Mouse (Mus musculus): ENCODE results near the gene Gm20518. TPM values are rescaled to one million over a fixed set of nuclear protein-coding genes. Genes with fewer than 3 reads are reported as not detected.

Gm20518 gene
- total and polyA plus RNA-seq, 2 experiments: 0.09 to 0.34 TPM

- DNase-seq (ENCODE audit: extremely low read depth, low read depth, low spot score): no peak
- H3K27me3 ChIP-seq (ENCODE audit: control insufficient read depth, insufficient read depth, low read length): peaks cover 14% of the 10 kb centered on the region
Measured at GRCm38 (mm10) chr16:17838051-17838450, 53.4 kb downstream of the Gm20518 start, which contains the start of gene Car15. TSS of gene Car15 (minus strand) at chr16:17838364.

DNA sequence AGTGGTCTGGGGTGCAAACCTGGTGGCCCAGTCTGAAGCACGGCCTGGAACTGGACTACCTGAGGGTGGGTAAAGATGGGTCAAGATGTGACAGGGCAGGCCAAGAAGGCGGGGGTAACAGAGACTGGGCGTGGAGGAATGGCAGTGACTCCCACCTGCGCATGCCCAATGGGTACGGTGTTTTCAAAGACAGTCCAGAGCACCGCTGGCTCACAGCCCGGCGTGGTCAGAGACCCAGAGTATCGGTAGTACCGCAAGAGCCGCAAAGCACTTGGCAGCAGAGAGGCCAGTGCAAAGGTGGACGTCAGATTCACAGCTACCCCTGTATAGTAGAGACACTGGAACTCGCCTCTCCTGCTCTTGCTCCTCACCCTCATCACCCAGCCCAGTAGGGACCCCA, 56.0 kb downstream of the Gm20518 start:
- H3K4me1 ChIP-seq (ENCODE audit: control insufficient read depth, insufficient read depth, low read length): no peaks in the 10 kb centered on the region
- no peak overlapping the region for H3K4me3 ChIP-seq (ENCODE audit: insufficient read depth, low read depth, low read length)
- H3K79me2 ChIP-seq (ENCODE audit: control insufficient read depth, insufficient read depth, low read length): no peaks in the 10 kb centered on the region
- H3K27ac ChIP-seq (replicated peaks; ENCODE audit: insufficient read depth, low read depth, low read length): no peak overlapping the region
- TF ChIP-seq CTCF (IDR thresholded peaks at IDR 0.05; ENCODE audit: low read depth, low read length) (no peak), POLR2A (IDR thresholded peaks at IDR 0.05; ENCODE audit: extremely low read depth, insufficient read depth, low read length) (no peak)
- 41% methylated on average over 13 of the region's 13 CpGs for WGBS
- H3K9ac ChIP-seq (ENCODE audit: low read depth, low read length): no peak overlapping the region
- H3K36me3 ChIP-seq (ENCODE audit: control insufficient read depth, insufficient read depth, low read length): no peaks in the 10 kb centered on the region
- no peak for DNase-seq (ENCODE audit: extremely low read depth, low read depth, low spot score)
- H3K27me3 ChIP-seq (ENCODE audit: control insufficient read depth, insufficient read depth, low read length): peaks cover 18% of the 10 kb centered on the region

More at GRCm38 (mm10) chr16:17838051-17838450, 53.4 kb downstream of the Gm20518 start, which contains the start of gene Car15:
- Histone ChIP-seq H3K4me1 (ENCODE audit: control insufficient read depth, insufficient read depth, low read length) (no peaks in the 10 kb centered on the region), H3K36me3 (ENCODE audit: control insufficient read depth, insufficient read depth, low read length) (peaks cover 13% of the 10 kb centered on the region), H3K4me3 (ENCODE audit: insufficient read depth, low read depth, low read length) (no peak within 1 kb of the TSS), H3K27ac (replicated peaks; ENCODE audit: insufficient read depth, low read depth, low read length) (no peak within 1 kb of the TSS), H3K79me2 (ENCODE audit: control insufficient read depth, insufficient read depth, low read length) (no peaks in the 10 kb centered on the region), H3K9ac (ENCODE audit: low read depth, low read length) (no peak within 1 kb of the TSS)
- 68% methylated on average over 6 of the region's 6 CpGs for WGBS
- no peak for TF ChIP-seq POLR2A (IDR thresholded peaks at IDR 0.05; ENCODE audit: extremely low read depth, insufficient read depth, low read length)
- TF ChIP-seq CTCF (IDR thresholded peaks at IDR 0.05; ENCODE audit: low read depth, low read length): no peak

- Histone ChIP-seq H3K4me1 (ENCODE audit: control insufficient read depth, insufficient read depth, low read length) (no peaks in the 10 kb centered on the region), H3K27me3 (ENCODE audit: control insufficient read depth, insufficient read depth, low read length) (peaks cover 18% of the 10 kb centered on the region), H3K36me3 (ENCODE audit: control insufficient read depth, insufficient read depth, low read length) (no peaks in the 10 kb centered on the region), H3K27ac (replicated peaks; ENCODE audit: insufficient read depth, low read depth, low read length) (no peak overlapping the region), H3K4me3 (ENCODE audit: insufficient read depth, low read depth, low read length) (no peak overlapping the region), H3K79me2 (ENCODE audit: control insufficient read depth, insufficient read depth, low read length) (no peaks in the 10 kb centered on the region), H3K9ac (ENCODE audit: low read depth, low read length) (no peak overlapping the region)
- TF ChIP-seq CTCF (IDR thresholded peaks at IDR 0.05; ENCODE audit: low read depth, low read length): no peak
- no peak for TF ChIP-seq POLR2A (IDR thresholded peaks at IDR 0.05; ENCODE audit: extremely low read depth, insufficient read depth, low read length)
- DNase-seq (ENCODE audit: extremely low read depth, low read depth, low spot score): no peak
- WGBS: 52% methylated on average over 7 of the region's 7 CpGs
Measured at GRCm38 (mm10) chr16:17834543-17834942, 56.9 kb downstream of the Gm20518 start.

GRCm38 (mm10) chr16:17833681-17834399, 57.6 kb downstream of the Gm20518 start:
- Histone ChIP-seq H3K4me3 (ENCODE audit: insufficient read depth, low read depth, low read length) (no peak overlapping the region), H3K4me1 (ENCODE audit: control insufficient read depth, insufficient read depth, low read length) (no peaks in the 10 kb centered on the region), H3K27me3 (ENCODE audit: control insufficient read depth, insufficient read depth, low read length) (peaks cover 18% of the 10 kb centered on the region), H3K27ac (replicated peaks; ENCODE audit: insufficient read depth, low read depth, low read length) (no peak overlapping the region), H3K36me3 (ENCODE audit: control insufficient read depth, insufficient read depth, low read length) (no peaks in the 10 kb centered on the region), H3K9ac (ENCODE audit: low read depth, low read length) (no peak overlapping the region), H3K79me2 (ENCODE audit: control insufficient read depth, insufficient read depth, low read length) (no peaks in the 10 kb centered on the region)
- WGBS: 2% methylated on average over 103 of the region's 103 CpGs
- DNase-seq (ENCODE audit: extremely low read depth, low read depth, low spot score): no peak
- TF ChIP-seq CTCF (IDR thresholded peaks at IDR 0.05; ENCODE audit: low read depth, low read length) (no peak), POLR2A (IDR thresholded peaks at IDR 0.05; ENCODE audit: extremely low read depth, insufficient read depth, low read length) (no peak)

DNA sequence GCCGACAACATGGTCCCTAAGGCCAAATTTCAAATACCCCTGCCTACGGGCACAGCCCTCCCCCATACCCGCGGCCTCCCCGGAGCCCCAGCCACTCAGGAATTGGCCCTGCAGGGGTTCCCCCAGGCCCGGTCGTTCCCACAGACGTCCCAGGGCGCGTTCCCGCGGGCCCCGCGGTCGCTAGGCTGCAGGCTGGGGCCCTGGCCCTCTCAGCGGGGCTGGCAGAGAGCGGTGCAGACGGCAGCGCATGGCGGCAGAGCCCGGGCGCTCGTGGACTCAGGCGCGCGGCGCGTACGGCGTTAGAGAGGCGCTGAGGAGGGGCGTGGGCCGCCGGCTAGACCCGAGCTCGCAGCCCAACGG, 58.2 kb downstream of the Gm20518 start:
- Histone ChIP-seq H3K4me3 (ENCODE audit: insufficient read depth, low read depth, low read length) (no peak overlapping the region), H3K36me3 (ENCODE audit: control insufficient read depth, insufficient read depth, low read length) (no peaks in the 10 kb centered on the region), H3K27me3 (ENCODE audit: control insufficient read depth, insufficient read depth, low read length) (peaks cover 18% of the 10 kb centered on the region), H3K9ac (ENCODE audit: low read depth, low read length) (no peak overlapping the region), H3K79me2 (ENCODE audit: control insufficient read depth, insufficient read depth, low read length) (no peaks in the 10 kb centered on the region), H3K27ac (replicated peaks; ENCODE audit: insufficient read depth, low read depth, low read length) (no peak overlapping the region), H3K4me1 (ENCODE audit: control insufficient read depth, insufficient read depth, low read length) (no peaks in the 10 kb centered on the region)
- no peak for DNase-seq (ENCODE audit: extremely low read depth, low read depth, low spot score)
- TF ChIP-seq POLR2A (IDR thresholded peaks at IDR 0.05; ENCODE audit: extremely low read depth, insufficient read depth, low read length): no peak
- TF ChIP-seq CTCF (IDR thresholded peaks at IDR 0.05; ENCODE audit: low read depth, low read length): no peak
- WGBS: 1% methylated on average over 36 of the region's 37 CpGs

- Histone ChIP-seq H3K9ac (ENCODE audit: low read depth, low read length) (no peak within 1 kb of the TSS), H3K79me2 (ENCODE audit: control insufficient read depth, insufficient read depth, low read length) (no peaks in the 10 kb centered on the region), H3K27ac (replicated peaks; ENCODE audit: insufficient read depth, low read depth, low read length) (no peak within 1 kb of the TSS), H3K4me3 (ENCODE audit: insufficient read depth, low read depth, low read length) (no peak within 1 kb of the TSS), H3K36me3 (ENCODE audit: control insufficient read depth, insufficient read depth, low read length) (no peaks in the 10 kb centered on the region), H3K4me1 (ENCODE audit: control insufficient read depth, insufficient read depth, low read length) (no peaks in the 10 kb centered on the region), H3K27me3 (ENCODE audit: control insufficient read depth, insufficient read depth, low read length) (peaks cover 18% of the 10 kb centered on the region)
- WGBS: 32% methylated on average over 7 of the region's 7 CpGs
- TF ChIP-seq CTCF (IDR thresholded peaks at IDR 0.05; ENCODE audit: low read depth, low read length): no peak
- TF ChIP-seq POLR2A (IDR thresholded peaks at IDR 0.05; ENCODE audit: extremely low read depth, insufficient read depth, low read length): no peak
- DNase-seq (ENCODE audit: extremely low read depth, low read depth, low spot score): no peak
Measured at GRCm38 (mm10) chr16:17832821-17833220, 58.6 kb downstream of the Gm20518 start, which contains the start of gene B830017H08Rik. TSS of gene B830017H08Rik (plus strand) at chr16:17833121.
